Mouse (Mus musculus): ENCODE measurements around the gene Rab34. TPM values are rescaled to one million over a fixed set of nuclear protein-coding genes. Genes with fewer than 3 reads are reported as not detected.

The Rab34 gene
- polyA plus RNA-seq, 1 experiment from 2014 or later: 61.5 TPM

DNA sequence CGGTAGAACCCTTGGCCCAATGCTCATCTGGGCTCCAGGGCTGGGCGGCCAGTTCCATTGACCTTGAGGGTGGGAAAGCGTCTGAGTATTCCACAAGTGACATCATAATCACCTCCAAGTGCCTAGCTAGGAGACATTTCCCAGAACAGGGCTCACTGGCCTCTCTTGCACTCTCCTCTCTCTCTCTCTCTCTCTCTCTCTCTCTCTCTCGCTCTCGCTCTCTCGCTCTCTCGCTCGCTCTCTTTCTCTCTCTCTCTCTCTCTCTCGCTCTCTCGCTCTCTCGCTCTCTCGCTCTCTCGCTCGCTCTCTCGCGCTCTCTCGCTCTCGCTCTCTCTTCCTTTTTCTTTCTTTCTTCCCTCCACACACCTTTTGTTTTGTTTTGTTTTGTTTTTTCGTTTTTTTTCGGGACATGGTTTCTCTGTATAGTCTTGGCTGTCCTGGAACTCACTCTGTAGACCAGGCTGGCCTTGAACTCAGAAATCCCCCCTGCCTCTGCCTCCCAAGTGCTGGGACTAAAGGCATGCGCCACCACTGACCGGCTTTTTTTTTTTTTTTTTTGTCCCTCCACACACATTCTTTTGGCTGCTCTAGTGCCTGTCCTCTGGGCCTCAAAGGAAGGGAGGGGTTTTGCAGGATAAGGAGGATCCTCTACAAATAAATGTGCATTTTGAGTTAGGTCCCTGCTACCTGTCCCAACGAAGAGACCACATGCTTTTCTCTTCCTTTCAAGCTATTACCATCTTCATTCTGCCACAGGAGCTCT lies 7.1 kb downstream of the Rab34 start:
- Histone ChIP-seq H3K9me3 (ENCODE audit: control insufficient read depth, low read length) (no peaks in the 10 kb centered on the region), H3K9ac (replicated peaks; ENCODE audit: low read depth, low read length) (no peak overlapping the region), H3K27me3 (ENCODE audit: control insufficient read depth, insufficient read depth, low read length) (no peaks in the 10 kb centered on the region), H3K4me2 (ENCODE audit: low read depth, low read length) (peak overlapping the region; percentile 28), H3K27ac (ENCODE audit: low read depth, low read length) (no peak overlapping the region), H3K36me3 (ENCODE audit: control insufficient read depth, insufficient read depth, low read length) (peaks cover 12% of the 10 kb centered on the region; the same call in 1 of the 2 replicates), H3K4me1 (ENCODE audit: control insufficient read depth, insufficient read depth, low read length) (no peaks in the 10 kb centered on the region; the same call in 1 of the 2 replicates), H3K4me3 (ENCODE audit: low read depth, low read length) (peak overlapping the region; percentile 18)
- ATAC-seq (ENCODE audit: low read depth): no peak
- 68% methylated on average over 23 of the region's 23 CpGs for WGBS

DNA sequence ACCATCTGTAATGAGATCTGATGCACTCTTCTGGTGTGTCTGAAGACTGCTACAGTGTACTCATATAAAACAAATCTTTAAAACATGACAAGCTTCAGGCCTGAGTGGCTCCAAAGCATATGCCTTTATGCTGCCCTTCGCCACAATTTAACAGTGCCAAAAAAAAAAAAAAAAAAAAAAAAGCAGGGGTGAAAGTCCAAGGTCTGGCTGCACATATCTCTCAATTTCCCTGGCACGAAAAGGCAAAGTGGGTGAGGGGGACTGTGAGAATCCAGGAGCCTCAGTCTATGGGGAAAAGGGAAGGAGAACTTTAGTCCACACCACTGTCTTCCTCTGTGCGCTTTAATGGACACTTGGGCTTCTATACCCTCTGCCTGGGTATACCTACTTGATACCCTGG lies 14.1 kb downstream of the Rab34 start:
- H3K27ac ChIP-seq (ENCODE audit: low read depth, low read length): no peak overlapping the region
- peaks cover 19% of the 10 kb centered on the region for H3K36me3 ChIP-seq (ENCODE audit: control insufficient read depth, insufficient read depth, low read length)
- no peaks in the 10 kb centered on the region for H3K27me3 ChIP-seq (ENCODE audit: control insufficient read depth, insufficient read depth, low read length)
- H3K9me3 ChIP-seq (ENCODE audit: control insufficient read depth, low read length): no peaks in the 10 kb centered on the region
- H3K9ac ChIP-seq (replicated peaks; ENCODE audit: low read depth, low read length): no peak overlapping the region
- H3K4me2 ChIP-seq (ENCODE audit: low read depth, low read length): no peak overlapping the region
- no peak overlapping the region for H3K4me3 ChIP-seq (ENCODE audit: low read depth, low read length)
- 90% methylated on average over 3 of the region's 3 CpGs for WGBS
- no peak for ATAC-seq (ENCODE audit: low read depth)
- peaks cover 10% of the 10 kb centered on the region; the same call in 1 of the 2 replicates for H3K4me1 ChIP-seq (ENCODE audit: control insufficient read depth, insufficient read depth, low read length)

GRCm38 (mm10) chr11:78204287-78204686 lies 16.1 kb downstream of the Rab34 start:
- no peaks in the 10 kb centered on the region for H3K27me3 ChIP-seq (ENCODE audit: control insufficient read depth, insufficient read depth, low read length)
- H3K4me3 ChIP-seq (ENCODE audit: low read depth, low read length): no peak overlapping the region
- peak overlapping the region; percentile 80 for H3K27ac ChIP-seq (ENCODE audit: low read depth, low read length)
- peaks cover 10% of the 10 kb centered on the region; the same call in 1 of the 2 replicates for H3K4me1 ChIP-seq (ENCODE audit: control insufficient read depth, insufficient read depth, low read length)
- H3K4me2 ChIP-seq (ENCODE audit: low read depth, low read length): no peak overlapping the region
- 45% methylated on average over 6 of the region's 6 CpGs for WGBS
- H3K9me3 ChIP-seq (ENCODE audit: control insufficient read depth, low read length): no peaks in the 10 kb centered on the region
- no peak overlapping the region for H3K9ac ChIP-seq (replicated peaks; ENCODE audit: low read depth, low read length)
- ATAC-seq (ENCODE audit: low read depth): no peak
- H3K36me3 ChIP-seq (ENCODE audit: control insufficient read depth, insufficient read depth, low read length): peaks cover 39% of the 10 kb centered on the region

GRCm38 (mm10) chr11:78205361-78206206 lies 17.4 kb downstream of the Rab34 start:
- ATAC-seq (ENCODE audit: low read depth): peak; percentile 57; the same call in 1 of the 2 replicates
- Histone ChIP-seq H3K36me3 (ENCODE audit: control insufficient read depth, insufficient read depth, low read length) (peaks cover 51% of the 10 kb centered on the region), H3K9me3 (ENCODE audit: control insufficient read depth, low read length) (no peaks in the 10 kb centered on the region), H3K4me3 (ENCODE audit: low read depth, low read length) (no peak overlapping the region), H3K27me3 (ENCODE audit: control insufficient read depth, insufficient read depth, low read length) (no peaks in the 10 kb centered on the region), H3K4me2 (ENCODE audit: low read depth, low read length) (no peak overlapping the region), H3K27ac (ENCODE audit: low read depth, low read length) (peak overlapping the region; percentile 80), H3K9ac (replicated peaks; ENCODE audit: low read depth, low read length) (0 out of 2 replicates have a peak overlapping the region, but pooled peaks have one; percentile 34), H3K4me1 (ENCODE audit: control insufficient read depth, insufficient read depth, low read length) (peaks cover 10% of the 10 kb centered on the region; the same call in 1 of the 2 replicates)
- WGBS: 8% methylated on average over 13 of the region's 13 CpGs

GRCm38 (mm10) chr11:78207190-78207589 lies 19.0 kb downstream of the Rab34 start:
- H3K4me2 ChIP-seq (ENCODE audit: low read depth, low read length): no peak overlapping the region
- H3K4me1 ChIP-seq (ENCODE audit: control insufficient read depth, insufficient read depth, low read length): peaks cover 10% of the 10 kb centered on the region; the same call in 1 of the 2 replicates
- H3K4me3 ChIP-seq (ENCODE audit: low read depth, low read length): no peak overlapping the region
- no peak overlapping the region for H3K27ac ChIP-seq (ENCODE audit: low read depth, low read length)
- WGBS: 57% methylated on average over 7 of the region's 7 CpGs
- H3K9me3 ChIP-seq (ENCODE audit: control insufficient read depth, low read length): no peaks in the 10 kb centered on the region
- H3K36me3 ChIP-seq (ENCODE audit: control insufficient read depth, insufficient read depth, low read length): peaks cover 67% of the 10 kb centered on the region
- no peak overlapping the region for H3K9ac ChIP-seq (replicated peaks; ENCODE audit: low read depth, low read length)
- no peak for ATAC-seq (ENCODE audit: low read depth)
- no peaks in the 10 kb centered on the region for H3K27me3 ChIP-seq (ENCODE audit: control insufficient read depth, insufficient read depth, low read length)

GRCm38 (mm10) chr11:78209886-78210285 lies 21.7 kb downstream of the Rab34 start:
- no peak overlapping the region for H3K27ac ChIP-seq (ENCODE audit: low read depth, low read length)
- no peak overlapping the region for H3K9ac ChIP-seq (replicated peaks; ENCODE audit: low read depth, low read length)
- ATAC-seq (ENCODE audit: low read depth): no peak
- H3K27me3 ChIP-seq (ENCODE audit: control insufficient read depth, insufficient read depth, low read length): no peaks in the 10 kb centered on the region
- H3K4me2 ChIP-seq (ENCODE audit: low read depth, low read length): no peak overlapping the region
- H3K4me3 ChIP-seq (ENCODE audit: low read depth, low read length): no peak overlapping the region
- no peaks in the 10 kb centered on the region for H3K9me3 ChIP-seq (ENCODE audit: control insufficient read depth, low read length)
- H3K4me1 ChIP-seq (ENCODE audit: control insufficient read depth, insufficient read depth, low read length): peaks cover 10% of the 10 kb centered on the region; the same call in 1 of the 2 replicates
- 96% methylated on average over 5 of the region's 6 CpGs for WGBS
- H3K36me3 ChIP-seq (ENCODE audit: control insufficient read depth, insufficient read depth, low read length): peaks cover 93% of the 10 kb centered on the region

GRCm38 (mm10) chr11:78210615-78211014 lies 22.4 kb downstream of the Rab34 start:
- ATAC-seq (ENCODE audit: low read depth): no peak
- Histone ChIP-seq H3K9me3 (ENCODE audit: control insufficient read depth, low read length) (no peaks in the 10 kb centered on the region), H3K4me2 (ENCODE audit: low read depth, low read length) (no peak overlapping the region), H3K27me3 (ENCODE audit: control insufficient read depth, insufficient read depth, low read length) (no peaks in the 10 kb centered on the region), H3K4me1 (ENCODE audit: control insufficient read depth, insufficient read depth, low read length) (peaks cover 9% of the 10 kb centered on the region; the same call in 1 of the 2 replicates), H3K4me3 (ENCODE audit: low read depth, low read length) (no peak overlapping the region), H3K27ac (ENCODE audit: low read depth, low read length) (no peak overlapping the region), H3K36me3 (ENCODE audit: control insufficient read depth, insufficient read depth, low read length) (peaks cover 96% of the 10 kb centered on the region), H3K9ac (replicated peaks; ENCODE audit: low read depth, low read length) (no peak overlapping the region)
- WGBS: 71% methylated on average over 7 of the region's 7 CpGs

GRCm38 (mm10) chr11:78211513-78211912 lies 23.3 kb downstream of the Rab34 start:
- H3K4me2 ChIP-seq (ENCODE audit: low read depth, low read length): no peak overlapping the region
- H3K36me3 ChIP-seq (ENCODE audit: control insufficient read depth, insufficient read depth, low read length): peaks cover 95% of the 10 kb centered on the region
- WGBS: 93% methylated on average over 5 of the region's 5 CpGs
- no peaks in the 10 kb centered on the region for H3K27me3 ChIP-seq (ENCODE audit: control insufficient read depth, insufficient read depth, low read length)
- no peaks in the 10 kb centered on the region for H3K4me1 ChIP-seq (ENCODE audit: control insufficient read depth, insufficient read depth, low read length)
- no peak overlapping the region for H3K4me3 ChIP-seq (ENCODE audit: low read depth, low read length)
- H3K9me3 ChIP-seq (ENCODE audit: control insufficient read depth, low read length): no peaks in the 10 kb centered on the region
- no peak for ATAC-seq (ENCODE audit: low read depth)
- H3K9ac ChIP-seq (replicated peaks; ENCODE audit: low read depth, low read length): no peak overlapping the region
- H3K27ac ChIP-seq (ENCODE audit: low read depth, low read length): no peak overlapping the region

All from neural tube, embryonic 14.5 days (tissue).